Mouse (Mus musculus) spleen, adult 2 months (tissue): Measurements from ENCODE around the gene Rap1a.

Experiments used
- CTCF ChIP-seq: fragments of 200-500 bp; IDR thresholded peaks from 2 replicates; pipeline ENCODE4 v1.5.1; 2011; ENCODE audit warnings: mild to moderate bottlenecking, inconsistent platforms; ENCODE audit not compliant: insufficient read depth, insufficient read length, insufficient replicate concordance; ENCODE audit errors: extremely low read depth
- POLR2A ChIP-seq: fragments of 200-500 bp; IDR thresholded peaks from 2 replicates; pipeline ENCODE4 v1.6.1; 2011; ENCODE audit warnings: low read depth, low read length, inconsistent platforms

DNA sequence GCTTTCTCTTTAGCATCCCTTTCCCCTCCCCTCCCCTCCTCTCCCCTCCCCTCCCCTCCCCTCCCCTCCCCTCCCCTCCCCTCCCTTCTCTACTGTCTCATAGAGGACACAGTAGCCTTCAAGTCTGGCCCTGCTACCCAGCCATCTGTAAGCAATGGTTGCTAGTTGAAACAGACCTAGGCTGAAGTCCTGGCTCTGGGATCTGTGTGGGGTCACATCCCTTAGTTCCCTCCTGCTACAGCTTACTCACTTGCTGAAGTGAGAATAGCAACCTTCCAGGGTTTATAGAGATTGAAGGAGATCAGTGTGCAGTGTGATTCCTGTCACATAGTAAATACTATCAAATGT is 86.3 kb downstream of the Rap1a start:
- TF ChIP-seq POLR2A (no peak), CTCF (no peak)
